Mouse (Mus musculus) small intestine, adult 2 months (tissue): ENCODE measurements around the gene Disp1. TPM values are rescaled to one million over a fixed set of nuclear protein-coding genes. Genes with fewer than 3 reads are reported as not detected.

ENCODE experiments used
- H3K27ac ChIP-seq: fragments of 200-500 bp; 2 replicates; pipeline ENCODE4 v1.5.1; 2012; ENCODE audit warnings: low read depth, low read length, control low read depth, inconsistent platforms; ENCODE audit not compliant: insufficient read depth
- H3K27me3 ChIP-seq: fragments of 200-500 bp; 2 replicates; pipeline ENCODE4 v1.6.1; 2012; ENCODE audit warnings: mild to moderate bottlenecking, moderate library complexity, low read length, inconsistent platforms; ENCODE audit not compliant: control insufficient read depth, insufficient read depth
- H3K36me3 ChIP-seq: fragments of 200-500 bp; 2 replicates; pipeline ENCODE4 v1.6.1; 2012; ENCODE audit warnings: mild to moderate bottlenecking, low read length, control low read depth, inconsistent platforms; ENCODE audit not compliant: control insufficient read depth, insufficient read depth
- H3K4me1 ChIP-seq: fragments of 200-500 bp; 2 replicates; pipeline ENCODE4 v1.6.1; 2012; ENCODE audit warnings: low read length, inconsistent platforms, mixed read lengths; ENCODE audit not compliant: control insufficient read depth, insufficient read depth, insufficient read length
- H3K4me3 ChIP-seq: fragments of 200-500 bp; 2 replicates; pipeline ENCODE4 v1.5.1; 2012; ENCODE audit warnings: low read depth, mild to moderate bottlenecking, control low read depth, inconsistent platforms, low read length, moderate library complexity
- CTCF ChIP-seq: fragments of 200-500 bp; IDR thresholded peaks from 2 replicates; pipeline ENCODE4 v1.5.1; 2012; ENCODE audit warnings: low read depth, mild to moderate bottlenecking, control low read depth, inconsistent platforms, low read length, moderate library complexity, mixed read lengths; ENCODE audit not compliant: insufficient replicate concordance, insufficient read length; ENCODE audit errors: extremely low read depth
- POLR2A ChIP-seq: fragments of 200-500 bp; IDR thresholded peaks from 2 replicates; pipeline ENCODE4 v1.6.1; 2012; ENCODE audit warnings: low read depth, mild to moderate bottlenecking, control low read depth, inconsistent platforms, low read length, moderate library complexity
- WGBS: fragments of 180-500 bp; shearing (Covaris S2); methylation state at CpG from one replicate; pipeline ENCODE4 v1.1.7; 2018; 5-methylcytosine and 5-hydroxymethylcytosine counted together
- polyA plus RNA-seq: library from polyadenylated mRNA; depleted of rRNA; stranded (reverse); fragments of >200 nt; gene quantifications from 2 replicates; pipeline ENCODE4 v1.2.3, GENCODE M21; 2012

Gene Disp1
- polyA plus RNA-seq, 1 experiment: 6.3 TPM

DNA sequence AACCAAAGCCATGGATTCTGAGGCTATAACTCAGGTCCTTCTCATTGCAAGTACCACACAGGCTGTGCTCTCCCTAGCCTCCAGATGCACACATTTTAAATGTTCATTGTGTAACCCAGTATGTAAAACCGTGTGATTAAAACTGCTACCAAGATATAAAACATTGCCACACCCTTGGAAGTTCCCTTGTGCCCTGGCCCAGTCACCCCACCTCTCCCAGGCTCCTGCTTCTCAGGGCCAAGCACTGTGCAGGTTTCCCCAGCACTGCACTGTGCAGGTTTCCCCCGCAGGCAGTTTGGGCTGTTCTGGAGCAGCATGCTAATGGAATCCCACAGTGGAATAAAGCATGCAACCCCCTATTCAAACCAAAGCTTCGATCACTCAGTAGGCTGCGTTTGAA lies 29.3 kb upstream of the Disp1 start:
- no peak for TF ChIP-seq CTCF
- TF ChIP-seq POLR2A: no peak
- WGBS: 60% methylated on average over 4 of the region's 4 CpGs
- Histone ChIP-seq H3K4me1 (peaks cover 2% of the 10 kb centered on the region; the same call in 1 of the 2 replicates), H3K27ac (no peak overlapping the region), H3K36me3 (no peaks in the 10 kb centered on the region), H3K27me3 (no peaks in the 10 kb centered on the region), H3K4me3 (no peak overlapping the region)

DNA sequence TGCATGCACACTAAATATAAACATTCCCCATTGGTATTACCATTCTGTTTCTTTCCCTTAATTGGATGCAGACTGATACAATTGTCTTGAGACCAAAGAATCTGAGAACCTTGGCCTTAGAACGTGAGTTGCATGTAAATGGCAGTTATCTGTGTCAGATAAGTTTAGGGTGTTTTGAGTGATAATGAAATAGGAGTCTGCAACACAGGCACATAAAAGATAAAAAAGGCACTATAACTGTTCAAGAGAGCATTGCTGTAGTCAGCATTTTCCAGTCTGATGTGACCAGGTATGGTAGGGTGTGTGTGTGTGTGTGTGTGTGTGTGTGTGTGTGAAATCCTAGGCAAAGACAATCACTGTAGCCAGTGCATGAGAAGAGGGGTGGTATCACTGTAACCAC lies 26.8 kb upstream of the Disp1 start:
- WGBS: 7% methylated on average over 1 of the region's 1 CpGs
- H3K36me3 ChIP-seq: no peaks in the 10 kb centered on the region
- no peak overlapping the region for H3K27ac ChIP-seq
- H3K4me3 ChIP-seq: no peak overlapping the region
- no peak for TF ChIP-seq POLR2A
- TF ChIP-seq CTCF: no peak
- H3K27me3 ChIP-seq: 0 out of 2 replicates have a peak, but pooled peaks cover 2% of the 10 kb centered on the region
- peaks cover 2% of the 10 kb centered on the region; the same call in 1 of the 2 replicates for H3K4me1 ChIP-seq

DNA sequence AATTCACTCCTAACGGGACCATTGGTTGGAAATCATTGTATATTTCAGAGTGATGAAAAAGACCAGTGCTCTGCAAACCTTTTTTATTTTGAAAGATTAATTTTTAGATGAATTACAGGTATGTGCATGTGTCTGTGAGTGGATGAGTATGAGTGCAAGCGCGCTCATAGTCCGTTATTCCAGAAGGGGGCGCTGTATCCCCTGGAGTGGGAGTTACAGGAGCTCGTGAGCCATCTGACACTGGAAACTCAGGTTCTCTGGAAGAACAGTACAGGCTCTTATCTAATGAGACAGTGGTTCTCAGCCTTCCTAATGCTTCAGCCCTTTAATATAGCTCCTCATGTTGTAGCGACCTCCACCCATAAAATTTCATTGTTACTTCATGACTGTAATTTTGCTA lies 22.0 kb upstream of the Disp1 start:
- Histone ChIP-seq H3K4me3 (no peak overlapping the region), H3K4me1 (peaks cover under 1% of the 10 kb centered on the region; the same call in 1 of the 2 replicates), H3K27ac (no peak overlapping the region), H3K27me3 (0 out of 2 replicates have a peak, but pooled peaks cover 2% of the 10 kb centered on the region), H3K36me3 (no peaks in the 10 kb centered on the region)
- TF ChIP-seq POLR2A (no peak), CTCF (no peak)
- 69% methylated on average over 7 of the region's 7 CpGs for WGBS

DNA sequence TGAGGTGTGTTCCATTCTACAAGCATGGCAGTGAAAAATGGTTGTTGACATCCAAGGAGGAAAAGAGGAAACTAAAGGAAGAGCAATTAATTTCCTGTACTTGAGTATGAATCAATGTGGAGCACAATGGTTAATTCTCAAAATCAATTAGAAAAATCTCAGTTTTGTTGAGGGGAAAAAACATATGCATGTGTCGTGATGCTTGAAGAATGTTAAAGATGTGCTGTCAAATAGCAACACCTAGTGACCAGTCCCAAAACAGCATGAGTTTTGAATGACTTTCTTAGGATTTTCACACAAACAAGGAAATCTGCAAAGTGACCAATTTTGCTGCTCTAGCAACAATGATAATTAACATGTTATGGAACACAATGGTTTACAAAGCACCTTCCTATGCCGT lies 16.6 kb upstream of the Disp1 start:
- Histone ChIP-seq H3K27me3 (no peaks in the 10 kb centered on the region; the same call in 1 of the 2 replicates), H3K36me3 (no peaks in the 10 kb centered on the region), H3K4me3 (no peak overlapping the region), H3K4me1 (no peaks in the 10 kb centered on the region), H3K27ac (no peak overlapping the region)
- TF ChIP-seq POLR2A: no peak
- TF ChIP-seq CTCF: no peak
- 8% methylated on average over 2 of the region's 2 CpGs for WGBS

DNA sequence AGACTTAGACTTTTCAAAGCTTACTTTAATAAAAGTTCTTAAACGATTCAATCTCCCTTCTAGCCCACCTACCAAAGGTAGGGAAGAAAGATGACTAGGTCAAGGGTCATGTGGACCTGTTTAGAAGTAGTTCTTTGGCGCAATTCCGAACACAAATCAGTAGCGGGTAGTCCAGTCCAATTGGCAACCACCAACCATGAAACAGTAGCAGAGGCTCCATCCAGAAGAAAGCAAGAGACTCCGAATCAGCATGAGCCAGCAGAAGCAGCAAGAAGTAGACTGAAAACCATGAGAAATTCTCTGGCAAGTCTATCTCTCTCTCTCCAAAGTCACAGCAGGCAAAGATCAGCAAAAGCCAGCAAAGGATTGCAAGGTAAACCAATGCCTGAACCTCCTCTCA lies 15.1 kb upstream of the Disp1 start:
- TF ChIP-seq CTCF: no peak
- TF ChIP-seq POLR2A: no peak
- WGBS: 87% methylated on average over 5 of the region's 5 CpGs
- Histone ChIP-seq H3K4me1 (no peaks in the 10 kb centered on the region), H3K27me3 (no peaks in the 10 kb centered on the region; the same call in 1 of the 2 replicates), H3K27ac (no peak overlapping the region), H3K4me3 (no peak overlapping the region), H3K36me3 (no peaks in the 10 kb centered on the region)

DNA sequence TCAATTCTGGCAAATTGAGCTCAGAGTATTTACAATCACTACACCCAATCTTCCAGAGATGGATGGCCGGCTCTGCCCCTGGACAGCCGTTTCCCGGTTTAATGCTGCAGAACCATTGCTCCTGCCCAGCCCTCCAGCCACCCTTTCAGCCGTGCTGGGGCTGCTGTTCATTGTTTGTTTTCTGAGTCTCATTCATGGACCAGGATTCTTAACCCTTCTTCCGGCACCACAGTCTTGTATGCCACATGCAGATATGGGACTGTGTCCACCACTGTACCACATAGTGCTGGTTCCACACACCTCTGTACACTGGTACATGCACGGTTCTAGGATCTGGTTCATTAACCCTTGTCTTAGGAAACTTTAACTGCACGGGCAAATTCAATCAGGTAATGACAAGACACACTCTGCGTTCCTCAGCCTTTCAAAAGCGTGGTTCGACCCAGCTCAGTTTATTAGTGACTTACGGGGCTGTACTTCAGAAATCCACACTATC lies 12.4 kb upstream of the Disp1 start:
- H3K4me3 ChIP-seq: no peak overlapping the region

DNA sequence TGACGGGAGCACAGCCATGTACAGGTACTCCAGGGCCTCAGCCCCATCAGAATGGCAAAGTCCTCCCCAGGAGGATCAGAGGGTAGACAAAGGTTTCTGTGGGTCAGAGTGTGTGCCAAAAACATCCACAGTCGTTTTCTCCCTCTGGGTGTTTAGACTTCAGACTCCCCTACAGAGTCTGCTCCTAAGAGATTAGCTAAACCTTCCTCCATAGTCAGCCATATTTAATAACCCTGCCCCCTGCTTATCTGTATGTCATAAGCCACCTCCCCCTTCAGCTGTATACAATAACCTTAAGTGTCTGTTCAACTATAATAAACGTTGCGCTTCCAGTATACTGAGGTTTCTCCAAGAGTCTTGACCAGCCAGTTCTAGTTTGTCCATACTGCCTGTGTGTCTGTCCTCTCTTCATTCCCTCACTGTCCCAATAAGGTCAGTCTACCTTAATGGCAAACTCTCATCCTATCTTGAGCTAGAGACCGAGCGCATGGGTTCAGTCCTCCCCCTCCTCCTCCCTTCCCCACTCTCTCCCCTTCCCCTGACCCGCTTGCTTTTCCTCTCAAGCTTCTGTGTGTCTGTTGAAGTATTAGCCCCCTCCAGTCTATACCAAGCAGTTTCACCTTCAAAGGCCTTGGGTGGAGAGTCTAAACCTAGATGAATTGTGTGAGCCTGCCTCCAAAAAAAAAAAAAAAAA lies 11.8 kb upstream of the Disp1 start:
- WGBS: 61% methylated on average over 7 of the region's 7 CpGs
- Histone ChIP-seq H3K4me3 (no peak overlapping the region), H3K4me1 (0 out of 2 replicates have a peak, but pooled peaks cover 1% of the 10 kb centered on the region), H3K27me3 (no peaks in the 10 kb centered on the region; the same call in 1 of the 2 replicates), H3K36me3 (no peaks in the 10 kb centered on the region), H3K27ac (no peak overlapping the region)
- no peak for TF ChIP-seq POLR2A
- no peak for TF ChIP-seq CTCF

More for the DNA sequence above, 12.4 kb upstream of the Disp1 start:
- Histone ChIP-seq H3K27me3 (no peaks in the 10 kb centered on the region; the same call in 1 of the 2 replicates), H3K36me3 (no peaks in the 10 kb centered on the region), H3K4me1 (0 out of 2 replicates have a peak, but pooled peaks cover 1% of the 10 kb centered on the region), H3K27ac (no peak overlapping the region)
- 71% methylated on average over 11 of the region's 11 CpGs for WGBS
- TF ChIP-seq POLR2A: no peak
- no peak for TF ChIP-seq CTCF

DNA sequence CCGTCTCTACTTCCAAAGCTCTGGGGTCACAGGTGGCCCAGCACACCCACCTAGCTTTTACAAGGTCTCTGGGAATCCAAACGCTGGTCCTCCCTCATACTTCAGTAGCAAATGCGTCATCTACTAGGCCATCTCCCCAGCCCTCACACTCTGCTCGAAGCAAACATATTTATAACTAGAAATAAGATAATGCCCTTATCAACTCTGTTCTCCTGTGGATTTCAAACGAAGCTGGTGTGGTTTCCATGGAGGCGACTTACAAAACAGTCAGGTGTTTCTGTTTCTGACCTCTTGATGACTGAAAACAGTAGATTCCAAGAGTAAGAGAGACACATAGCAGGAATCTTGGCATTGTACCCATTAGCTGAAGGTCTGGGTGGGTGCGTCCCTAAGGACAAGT lies 6.1 kb upstream of the Disp1 start:
- 54% methylated on average over 7 of the region's 7 CpGs for WGBS
- no peaks in the 10 kb centered on the region for H3K27me3 ChIP-seq
- 0 out of 2 replicates have a peak, but pooled peaks cover 1% of the 10 kb centered on the region for H3K4me1 ChIP-seq
- H3K27ac ChIP-seq: no peak overlapping the region
- no peaks in the 10 kb centered on the region for H3K36me3 ChIP-seq
- H3K4me3 ChIP-seq: no peak overlapping the region
- no peak for TF ChIP-seq POLR2A
- TF ChIP-seq CTCF: no peak
